Mouse (Mus musculus) small intestine, adult 2 months (tissue): ENCODE data around the gene Dnajc13.

ENCODE experiments used
- CTCF ChIP-seq: fragments of 200-500 bp; IDR thresholded peaks from 2 replicates; pipeline ENCODE4 v1.5.1; 2012; ENCODE audit warnings: low read depth, mild to moderate bottlenecking, control low read depth, inconsistent platforms, low read length, moderate library complexity, mixed read lengths; ENCODE audit not compliant: insufficient replicate concordance, insufficient read length; ENCODE audit errors: extremely low read depth
- POLR2A ChIP-seq: fragments of 200-500 bp; IDR thresholded peaks from 2 replicates; pipeline ENCODE4 v1.6.1; 2012; ENCODE audit warnings: low read depth, mild to moderate bottlenecking, control low read depth, inconsistent platforms, low read length, moderate library complexity

GRCm38 (mm10) chr9:104180046-104180445 lies 82.7 kb downstream of the Dnajc13 start:
- TF ChIP-seq CTCF (no peak), POLR2A (no peak)
